Mouse (Mus musculus) CD4-positive naive resting alpha-beta T cell, adult 57 days (primary cell): ENCODE results near the gene Fam185a. TPM values are rescaled to one million over a fixed set of nuclear protein-coding genes. Genes with fewer than 3 reads are reported as not detected.

ENCODE experiments used
- total RNA-seq: library from RNA; stranded (reverse); gene quantifications from one replicate; pipeline ENCODE4 v1.2.4, GENCODE M21; 2023

Fam185a gene
- 3.6 TPM for total RNA-seq

DNA sequence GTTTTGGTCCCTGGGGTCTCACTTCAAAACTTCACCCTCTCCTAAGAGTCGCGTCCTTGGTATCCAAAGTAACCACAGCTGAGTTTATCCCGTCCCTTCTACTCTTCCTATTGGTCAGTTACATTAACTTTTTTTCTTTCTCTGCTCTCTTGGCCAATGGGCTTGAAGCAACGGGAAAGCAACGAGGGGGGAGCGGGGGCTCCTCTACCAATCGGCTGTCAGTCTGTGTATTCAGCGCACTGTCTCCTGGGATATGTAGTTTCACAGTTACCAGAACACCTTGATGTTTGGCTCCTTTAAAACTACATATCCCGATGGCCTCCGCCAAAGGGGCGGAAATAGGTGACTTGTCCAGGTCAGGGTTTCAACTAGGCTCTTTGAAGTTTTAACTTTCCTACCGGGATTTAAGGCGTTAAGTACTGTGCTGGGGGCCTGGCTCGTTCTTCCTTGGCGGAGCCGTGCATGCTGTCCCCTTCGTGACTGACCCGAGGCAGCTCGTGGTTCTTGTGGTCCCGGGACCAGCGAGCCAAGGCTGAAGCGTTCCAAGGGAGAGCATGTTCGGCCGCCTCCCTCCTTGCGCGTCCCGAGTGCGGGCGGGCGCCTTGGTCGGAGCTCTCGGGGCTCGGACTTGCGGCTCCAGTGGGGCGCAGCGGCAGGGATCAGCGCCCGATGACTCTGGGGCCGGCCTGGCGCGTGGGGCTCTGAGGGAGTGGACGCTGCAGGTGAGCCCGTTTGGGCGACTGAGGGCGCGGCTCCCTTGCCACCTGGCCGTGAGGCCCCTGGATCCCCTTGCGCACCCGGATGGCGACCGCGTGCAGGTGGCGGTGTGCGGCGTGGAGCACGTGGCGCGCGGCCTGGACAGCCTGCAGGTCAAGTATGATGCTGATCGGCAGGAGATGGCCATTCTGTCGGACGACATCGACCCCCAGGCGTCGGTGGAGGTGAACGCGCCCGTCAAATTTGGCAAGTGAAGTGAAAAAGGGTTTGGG is at the start of gene Fam185a, which contains the start of gene Ccdc146:
TSS of gene Fam185a (plus strand) at position 345 of the 989 bp plus-strand sequence.
TSS of gene Ccdc146 (minus strand) at position 64 of the 989 bp plus-strand sequence.

Other genes with a start within 250 kb of the Fam185a start
- gene Gsap, start 238.7 kb upstream of the Fam185a start, total RNA-seq, result 10.6 TPM
- gene Fgl2, start 52.3 kb upstream of the Fam185a start, total RNA-seq, result 2.0 TPM
- gene Ccdc146, start 281 bp upstream of the Fam185a start, total RNA-seq, result not detected
- not detected for gene Lrrc17, start 118.6 kb downstream of the Fam185a start, total RNA-seq
- not detected for gene Fbxl13, start 220.7 kb downstream of the Fam185a start, total RNA-seq
- 34.0 TPM for gene Armc10, start 220.9 kb downstream of the Fam185a start, total RNA-seq